Mouse (Mus musculus): ENCODE results near the gene Oasl2.
A peak's percentile ranks its signal among the peaks of the same experiment; 100 is the strongest.

DNA sequence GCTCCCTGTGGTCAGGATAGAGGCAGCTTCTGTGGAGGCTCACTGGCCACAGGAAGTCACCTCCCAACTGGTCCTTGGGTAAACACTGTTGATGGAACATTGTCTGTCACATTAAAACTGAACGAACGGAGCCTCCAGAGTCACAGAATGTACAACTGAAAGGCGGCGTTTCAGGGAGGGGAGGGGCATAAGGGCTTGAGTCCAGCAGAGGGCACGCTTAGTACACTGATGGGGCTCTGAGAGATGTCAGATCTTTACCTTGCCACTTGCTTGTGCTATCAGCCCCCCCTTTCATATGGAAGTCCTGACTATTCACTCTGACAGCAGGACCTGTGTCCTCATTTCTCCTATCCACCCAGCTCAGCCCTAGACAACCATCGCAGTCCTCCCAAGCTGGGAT is 20.9 kb upstream of the Oasl2 start:
- TF ChIP-seq POLR2A (IDR thresholded peaks at IDR 0.05; ENCODE audit: borderline replicate concordance, extremely low read depth, low read depth, low read length) (no peak), CTCF (IDR thresholded peaks at IDR 0.05; ENCODE audit: insufficient read depth, low read length) (peak; percentile 57)
